Mouse (Mus musculus) bone marrow, adult 2 months (tissue): ENCODE data around the gene Ccdc33.

Experiments
- CTCF ChIP-seq: fragments of 200-500 bp; IDR thresholded peaks from 2 replicates; pipeline ENCODE4 v1.5.1; 2011; ENCODE audit warnings: low read length, control low read depth; ENCODE audit not compliant: control insufficient read depth, insufficient read depth
- POLR2A ChIP-seq: fragments of 200-500 bp; IDR thresholded peaks from 2 replicates; pipeline ENCODE4 v1.6.1; 2011; ENCODE audit warnings: low read depth, mild to moderate bottlenecking, control low read depth, low read length, borderline replicate concordance; ENCODE audit not compliant: control insufficient read depth

- TF ChIP-seq CTCF = no peak
- TF ChIP-seq POLR2A = no peak
These were observed 77.6 kb downstream of the Ccdc33 start for GRCm38 (mm10) chr9:58040977-58041376.
